Mouse (Mus musculus) liver, embryonic 14.5 days (tissue): ENCODE data around the gene Ptcra.
A peak's percentile ranks its signal among the peaks of the same experiment; 100 is the strongest.

ENCODE experiments used
- CTCF ChIP-seq: IDR thresholded peaks from 2 replicates; pipeline ENCODE4 v1.5.1; 2016; ENCODE audit warnings: antibody characterized with exemption, low read depth, control low read depth
- EP300 ChIP-seq: IDR thresholded peaks from 2 replicates; pipeline ENCODE4 v1.6.1; 2016; ENCODE audit warnings: antibody characterized with exemption, low read depth

DNA sequence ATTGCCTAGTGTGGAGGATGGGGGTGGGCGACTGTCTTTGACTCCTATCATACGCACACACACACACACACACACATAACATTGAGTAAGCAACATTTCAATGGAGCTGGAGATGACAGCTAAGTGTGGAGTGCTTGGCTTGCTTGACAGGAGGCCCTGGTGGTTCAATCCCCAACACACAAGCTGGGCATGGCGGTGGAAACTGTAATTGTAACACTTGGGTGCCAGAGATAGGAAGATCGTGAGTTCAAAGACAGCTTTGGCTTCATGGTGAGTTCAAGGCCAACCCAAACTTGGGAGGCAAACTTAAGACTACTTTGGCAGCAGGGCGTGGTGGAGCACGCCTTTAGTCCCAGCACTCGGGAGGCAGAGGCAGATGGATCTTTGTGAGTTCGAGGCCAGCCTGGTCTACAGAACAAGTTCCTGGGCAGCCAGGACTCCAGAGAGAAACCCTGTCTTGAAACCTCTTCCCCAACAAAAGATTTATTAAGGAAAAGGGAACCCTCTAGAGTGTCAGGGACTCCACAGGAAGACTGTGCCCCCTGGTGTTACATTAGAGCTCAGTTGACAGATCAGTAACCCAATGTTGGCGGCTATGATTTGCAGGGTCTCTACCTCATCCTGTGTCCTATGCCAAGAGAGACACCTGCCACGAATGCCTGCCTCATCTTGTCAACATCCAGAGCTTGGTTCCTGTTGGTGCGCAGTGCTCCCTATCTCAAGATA is 48.6 kb downstream of the Ptcra start:
- TF ChIP-seq CTCF (0 out of 2 replicates have a peak, but pooled peaks have one; percentile 9), EP300 (no peak)
